Mouse (Mus musculus): ENCODE data around the gene Fbxw11. TPM values are rescaled to one million over a fixed set of nuclear protein-coding genes. Genes with fewer than 3 reads are reported as not detected.
"Not testable (repeated sequence)": the region's sequence is repeated elsewhere in the genome, so short reads cannot be mapped to it uniquely, and the experiment has no call there.

Fbxw11 gene
- polyA plus RNA-seq, 1 experiment from 2014 or later, result 95.8 TPM

GRCm38 (mm10) chr11:32684690-32685254 is 42.2 kb downstream of the Fbxw11 start:
- no peak overlapping the region for H3K9ac ChIP-seq (ENCODE audit: low read length)
- H3K4me2 ChIP-seq (ENCODE audit: low read depth, low read length, severe bottlenecking), result no peak overlapping the region
- no peak for ATAC-seq (replicated peaks; ENCODE audit: low FRiP score)
- H3K4me3 ChIP-seq (ENCODE audit: low read depth, low read length), result no peak overlapping the region
- H3K36me3 ChIP-seq (ENCODE audit: control insufficient read depth, insufficient read depth, low read length), result no peaks in the 10 kb centered on the region
- H3K27me3 ChIP-seq (ENCODE audit: control insufficient read depth, insufficient read depth, low read length), result no peaks in the 10 kb centered on the region
- no peak overlapping the region for H3K27ac ChIP-seq (ENCODE audit: low read depth, low read length)
- WGBS, result 92% methylated on average over 3 of the region's 3 CpGs
- 0 out of 2 replicates have a peak, but pooled peaks cover 2% of the 10 kb centered on the region for H3K4me1 ChIP-seq (replicated peaks; ENCODE audit: control insufficient read depth, insufficient read depth, low read length)
- H3K9me3 ChIP-seq (ENCODE audit: control insufficient read depth, low read length), result no peaks in the 10 kb centered on the region
- DNase-seq (ENCODE audit: low spot score), result no peak

DNA sequence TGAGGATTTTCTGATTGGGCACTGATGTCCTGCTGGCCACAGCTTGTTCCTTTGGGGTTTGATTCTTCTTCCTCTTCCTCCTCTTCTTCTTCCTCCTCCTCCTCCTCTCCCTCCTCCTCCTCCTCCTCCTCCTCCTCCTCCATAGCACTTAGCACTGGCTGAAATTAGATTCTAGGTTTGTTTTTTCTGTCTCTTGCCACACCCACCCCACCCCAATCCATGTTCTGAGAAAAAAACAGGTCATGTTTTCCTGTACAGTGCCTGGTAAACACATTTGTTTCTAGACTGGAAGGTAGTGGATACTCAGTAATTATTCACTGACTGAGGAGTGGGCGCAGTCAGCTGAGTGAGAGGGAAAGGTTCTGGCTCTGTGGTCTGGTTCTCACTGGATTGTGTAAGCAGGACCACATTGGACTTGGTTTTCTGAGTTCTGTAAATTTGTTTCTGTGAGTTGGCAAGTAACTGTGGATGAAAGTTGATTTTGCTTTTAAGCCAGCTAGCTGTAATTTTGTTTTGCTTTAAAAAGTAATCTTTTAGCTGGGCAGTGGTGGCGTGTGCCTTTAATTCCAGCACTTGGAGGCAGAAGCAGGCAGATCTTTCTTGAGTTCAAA is 45.8 kb downstream of the Fbxw11 start:
- H3K4me3 ChIP-seq (ENCODE audit: low read depth, low read length), result no peak overlapping the region
- no peaks in the 10 kb centered on the region for H3K27me3 ChIP-seq (ENCODE audit: control insufficient read depth, insufficient read depth, low read length)
- no peak overlapping the region for H3K4me2 ChIP-seq (ENCODE audit: low read depth, low read length, severe bottlenecking)
- H3K4me1 ChIP-seq (replicated peaks; ENCODE audit: control insufficient read depth, insufficient read depth, low read length), result 0 out of 2 replicates have a peak, but pooled peaks cover 2% of the 10 kb centered on the region
- DNase-seq (ENCODE audit: low spot score) (no peak), ATAC-seq (replicated peaks; ENCODE audit: low FRiP score) (no peak)
- H3K27ac ChIP-seq (ENCODE audit: low read depth, low read length), result no peak overlapping the region
- H3K9ac ChIP-seq (ENCODE audit: low read length), result no peak overlapping the region
- no peaks in the 10 kb centered on the region for H3K36me3 ChIP-seq (ENCODE audit: control insufficient read depth, insufficient read depth, low read length)
- 99% methylated on average over 2 of the region's 2 CpGs for WGBS
- H3K9me3 ChIP-seq (ENCODE audit: control insufficient read depth, low read length), result no peaks in the 10 kb centered on the region

- WGBS, result 83% methylated on average over 1 of the region's 1 CpGs
Measured at GRCm38 (mm10) chr11:32689510-32689909, 47.0 kb downstream of the Fbxw11 start.

DNA sequence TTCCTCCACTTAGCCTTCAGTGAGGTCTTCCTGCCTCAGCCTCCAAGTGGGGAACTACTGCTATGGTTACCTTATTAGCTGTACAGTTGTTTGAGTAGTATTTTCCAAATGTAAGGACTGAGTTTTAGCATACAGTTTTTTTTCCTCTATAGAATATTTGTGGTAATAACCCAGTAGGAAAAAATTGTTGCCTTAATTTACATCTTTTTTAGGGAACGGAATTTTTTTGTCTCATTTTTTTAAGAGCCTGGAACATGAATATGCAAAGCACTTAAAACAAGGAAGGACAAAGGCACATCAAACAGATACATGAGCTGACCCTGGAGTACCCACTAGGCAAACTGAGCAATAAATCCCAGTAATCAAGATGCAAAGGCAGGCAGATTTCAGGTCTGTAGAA is 50.3 kb downstream of the Fbxw11 start:
- H3K9ac ChIP-seq (ENCODE audit: low read length), result no peak overlapping the region
- 0 out of 2 replicates have a peak, but pooled peaks cover 2% of the 10 kb centered on the region for H3K4me1 ChIP-seq (replicated peaks; ENCODE audit: control insufficient read depth, insufficient read depth, low read length)
- no peaks in the 10 kb centered on the region for H3K9me3 ChIP-seq (ENCODE audit: control insufficient read depth, low read length)
- H3K4me2 ChIP-seq (ENCODE audit: low read depth, low read length, severe bottlenecking), result no peak overlapping the region
- H3K4me3 ChIP-seq (ENCODE audit: low read depth, low read length), result no peak overlapping the region
- 94% methylated on average over 1 of the region's 1 CpGs for WGBS
- DNase-seq (ENCODE audit: low spot score) (no peak), ATAC-seq (replicated peaks; ENCODE audit: low FRiP score) (no peak)
- H3K27me3 ChIP-seq (ENCODE audit: control insufficient read depth, insufficient read depth, low read length), result no peaks in the 10 kb centered on the region
- H3K36me3 ChIP-seq (ENCODE audit: control insufficient read depth, insufficient read depth, low read length), result no peaks in the 10 kb centered on the region
- H3K27ac ChIP-seq (ENCODE audit: low read depth, low read length), result no peak overlapping the region

More at GRCm38 (mm10) chr11:32689510-32689909, 47.0 kb downstream of the Fbxw11 start:
- no peak overlapping the region for H3K4me3 ChIP-seq (ENCODE audit: low read depth, low read length)
- no peaks in the 10 kb centered on the region for H3K9me3 ChIP-seq (ENCODE audit: control insufficient read depth, low read length)
- H3K27ac ChIP-seq (ENCODE audit: low read depth, low read length), result no peak overlapping the region
- no peak overlapping the region for H3K4me2 ChIP-seq (ENCODE audit: low read depth, low read length, severe bottlenecking)
- H3K9ac ChIP-seq (ENCODE audit: low read length), result no peak overlapping the region
- H3K36me3 ChIP-seq (ENCODE audit: control insufficient read depth, insufficient read depth, low read length), result no peaks in the 10 kb centered on the region
- 0 out of 2 replicates have a peak, but pooled peaks cover 2% of the 10 kb centered on the region for H3K4me1 ChIP-seq (replicated peaks; ENCODE audit: control insufficient read depth, insufficient read depth, low read length)
- no peaks in the 10 kb centered on the region for H3K27me3 ChIP-seq (ENCODE audit: control insufficient read depth, insufficient read depth, low read length)
- no peak for DNase-seq (ENCODE audit: low spot score)
- ATAC-seq (replicated peaks; ENCODE audit: low FRiP score), result no peak

DNA sequence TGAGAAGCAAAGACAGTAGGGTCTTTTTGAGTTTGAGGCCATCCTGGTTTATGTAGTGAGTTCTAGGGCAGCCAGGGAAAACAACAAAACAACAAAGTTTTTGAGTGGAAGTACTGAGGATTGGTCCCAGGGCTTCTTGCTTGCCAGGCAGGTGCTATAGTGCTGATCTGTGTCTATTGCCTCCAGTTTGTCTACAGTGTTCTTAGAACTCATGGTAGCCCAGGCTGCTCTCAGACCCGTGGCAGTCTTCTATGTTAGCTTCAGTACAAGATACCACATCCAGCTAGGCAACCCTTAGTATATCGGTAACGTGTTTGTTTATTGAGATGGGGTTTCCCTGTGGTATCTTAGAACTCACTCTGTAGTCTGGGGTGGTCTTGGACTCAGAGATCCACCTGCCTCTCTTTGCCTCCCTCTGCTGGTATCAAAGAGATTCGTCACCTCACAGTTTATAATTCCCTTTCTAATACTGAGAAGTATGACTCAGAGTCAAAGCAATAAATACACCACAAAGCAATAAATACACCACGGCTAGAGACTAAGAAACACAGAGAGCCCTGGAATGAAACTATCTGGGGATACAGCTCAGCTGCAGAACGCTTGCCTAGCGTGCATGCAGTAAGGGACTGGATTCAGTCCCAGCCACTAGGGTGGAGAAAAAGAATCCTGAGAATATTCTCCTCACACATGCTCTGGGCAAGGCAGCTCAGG is 51.1 kb downstream of the Fbxw11 start:
- H3K4me2 ChIP-seq (ENCODE audit: low read depth, low read length, severe bottlenecking), result no peak overlapping the region
- ATAC-seq (replicated peaks; ENCODE audit: low FRiP score) (0 out of 2 replicates have a peak, but pooled peaks have one; percentile 33), DNase-seq (ENCODE audit: low spot score) (no peak)
- no peaks in the 10 kb centered on the region for H3K36me3 ChIP-seq (ENCODE audit: control insufficient read depth, insufficient read depth, low read length)
- no peaks in the 10 kb centered on the region for H3K27me3 ChIP-seq (ENCODE audit: control insufficient read depth, insufficient read depth, low read length)
- WGBS, result 72% methylated on average over 7 of the region's 7 CpGs
- no peak overlapping the region for H3K27ac ChIP-seq (ENCODE audit: low read depth, low read length)
- no peak overlapping the region for H3K9ac ChIP-seq (ENCODE audit: low read length)
- no peak overlapping the region for H3K4me3 ChIP-seq (ENCODE audit: low read depth, low read length)
- 0 out of 2 replicates have a peak, but pooled peaks cover 2% of the 10 kb centered on the region for H3K4me1 ChIP-seq (replicated peaks; ENCODE audit: control insufficient read depth, insufficient read depth, low read length)
- H3K9me3 ChIP-seq (ENCODE audit: control insufficient read depth, low read length), result no peaks in the 10 kb centered on the region

DNA sequence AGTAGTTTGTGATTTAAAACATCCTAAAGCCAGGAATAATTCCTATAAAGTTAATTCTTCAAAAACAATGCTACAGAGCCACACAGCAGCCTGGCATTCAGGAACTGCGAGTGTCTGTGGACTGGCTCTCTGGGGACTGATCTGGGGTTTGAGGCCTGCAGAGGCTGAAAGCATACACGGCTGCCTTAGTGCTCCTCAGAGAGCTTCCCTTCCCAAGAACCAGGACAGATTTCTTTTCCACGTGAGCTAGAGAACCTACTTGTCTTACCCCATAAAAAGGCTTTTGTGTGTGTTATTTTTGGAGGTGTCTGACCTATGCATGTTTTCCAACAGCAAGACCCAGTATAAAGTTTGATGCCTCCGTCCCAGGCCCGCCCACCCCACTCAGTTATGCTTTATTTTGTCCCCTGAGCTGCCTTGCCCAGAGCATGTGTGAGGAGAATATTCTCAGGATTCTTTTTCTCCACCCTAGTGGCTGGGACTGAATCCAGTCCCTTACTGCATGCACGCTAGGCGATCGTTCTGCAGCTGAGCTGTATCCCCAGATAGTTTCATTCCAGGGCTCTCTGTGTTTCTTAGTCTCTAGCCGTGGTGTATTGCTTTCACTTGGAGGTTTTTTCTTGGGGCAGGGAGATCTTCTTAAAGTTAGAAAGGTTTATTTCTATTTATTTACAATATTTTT is 51.9 kb downstream of the Fbxw11 start:
- ATAC-seq (replicated peaks; ENCODE audit: low FRiP score); H3K27me3 ChIP-seq (ENCODE audit: control insufficient read depth, insufficient read depth, low read length); H3K4me1 ChIP-seq (replicated peaks; ENCODE audit: control insufficient read depth, insufficient read depth, low read length); H3K4me2 ChIP-seq (ENCODE audit: low read depth, low read length, severe bottlenecking); DNase-seq (ENCODE audit: low spot score); H3K9ac ChIP-seq (ENCODE audit: low read length); H3K9me3 ChIP-seq (ENCODE audit: control insufficient read depth, low read length); H3K36me3 ChIP-seq (ENCODE audit: control insufficient read depth, insufficient read depth, low read length); H3K4me3 ChIP-seq (ENCODE audit: low read depth, low read length); H3K27ac ChIP-seq (ENCODE audit: low read depth, low read length): not testable (repeated sequence)
- WGBS, result 82% methylated on average over 9 of the region's 9 CpGs

DNA sequence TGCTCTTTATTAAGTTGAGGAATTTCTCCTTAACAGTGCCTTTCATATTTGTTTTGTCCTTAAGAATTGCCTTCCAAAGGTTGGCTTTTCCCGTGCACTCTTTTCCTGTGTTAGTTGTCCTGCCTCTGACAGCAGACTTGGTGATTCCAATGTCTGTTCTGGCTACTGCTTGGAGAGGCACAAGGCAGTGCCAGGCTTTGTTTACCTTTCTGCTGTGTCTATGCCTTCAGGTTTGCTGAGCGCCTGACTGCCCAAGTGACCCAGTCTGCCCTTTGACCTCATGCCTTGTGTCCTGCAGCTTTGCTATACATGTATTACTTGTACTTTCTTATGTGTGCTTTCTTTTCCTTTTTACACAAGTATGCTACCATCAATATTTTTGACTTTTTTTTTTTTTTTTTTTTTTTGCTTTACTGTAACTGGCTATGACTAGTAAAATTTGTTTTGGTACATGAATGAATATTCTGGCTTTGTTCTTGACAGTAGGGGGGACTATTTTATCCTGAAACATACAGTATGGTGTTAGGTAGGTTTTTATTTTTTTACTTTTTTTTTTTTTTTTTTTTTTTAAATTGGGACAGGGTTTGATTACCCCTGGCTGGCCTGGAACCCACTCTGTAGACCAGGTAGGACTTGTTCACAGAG is 54.0 kb downstream of the Fbxw11 start:
- whole genome bisulfite sequencing, result 46% methylated on average over 2 of the region's 2 CpGs

GRCm38 (mm10) chr11:32697695-32698094 is 55.2 kb downstream of the Fbxw11 start:
- Histone ChIP-seq H3K4me1 (replicated peaks; ENCODE audit: control insufficient read depth, insufficient read depth, low read length) (0 out of 2 replicates have a peak, but pooled peaks cover 2% of the 10 kb centered on the region), H3K4me3 (ENCODE audit: low read depth, low read length) (no peak overlapping the region), H3K9ac (ENCODE audit: low read length) (no peak overlapping the region), H3K27ac (ENCODE audit: low read depth, low read length) (no peak overlapping the region), H3K9me3 (ENCODE audit: control insufficient read depth, low read length) (no peaks in the 10 kb centered on the region), H3K27me3 (ENCODE audit: control insufficient read depth, insufficient read depth, low read length) (no peaks in the 10 kb centered on the region), H3K4me2 (ENCODE audit: low read depth, low read length, severe bottlenecking) (no peak overlapping the region), H3K36me3 (ENCODE audit: control insufficient read depth, insufficient read depth, low read length) (no peaks in the 10 kb centered on the region)
- ATAC-seq (replicated peaks; ENCODE audit: low FRiP score) (no peak), DNase-seq (ENCODE audit: low spot score) (no peak)
- WGBS, result 77% methylated on average over 3 of the region's 3 CpGs

More for the DNA sequence above, 54.0 kb downstream of the Fbxw11 start:
- H3K4me3 ChIP-seq (ENCODE audit: low read depth, low read length), result no peak overlapping the region
- no peaks in the 10 kb centered on the region for H3K9me3 ChIP-seq (ENCODE audit: control insufficient read depth, low read length)
- no peak overlapping the region for H3K9ac ChIP-seq (ENCODE audit: low read length)
- no peak for DNase-seq (ENCODE audit: low spot score)
- no peak overlapping the region for H3K27ac ChIP-seq (ENCODE audit: low read depth, low read length)
- no peaks in the 10 kb centered on the region for H3K36me3 ChIP-seq (ENCODE audit: control insufficient read depth, insufficient read depth, low read length)
- H3K27me3 ChIP-seq (ENCODE audit: control insufficient read depth, insufficient read depth, low read length), result no peaks in the 10 kb centered on the region
- 0 out of 2 replicates have a peak, but pooled peaks cover 2% of the 10 kb centered on the region for H3K4me1 ChIP-seq (replicated peaks; ENCODE audit: control insufficient read depth, insufficient read depth, low read length)
- no peak overlapping the region for H3K4me2 ChIP-seq (ENCODE audit: low read depth, low read length, severe bottlenecking)
- no peak for ATAC-seq (replicated peaks; ENCODE audit: low FRiP score)
